Mouse (Mus musculus) bone marrow, adult 2 months (tissue): ENCODE measurements at regions not wholly inside any gene's neighbourhood (a gene's known extent, or its start where the extent isn't known, plus 50 kb on each side); places are given as distances from the start of the nearest gene placed in this dataset.

ENCODE experiments used
- CTCF ChIP-seq: fragments of 200-500 bp; IDR thresholded peaks from 2 replicates; pipeline ENCODE4 v1.5.1; 2011; ENCODE audit warnings: low read length, control low read depth; ENCODE audit not compliant: control insufficient read depth, insufficient read depth
- POLR2A ChIP-seq: fragments of 200-500 bp; IDR thresholded peaks from 2 replicates; pipeline ENCODE4 v1.6.1; 2011; ENCODE audit warnings: low read depth, mild to moderate bottlenecking, control low read depth, low read length, borderline replicate concordance; ENCODE audit not compliant: control insufficient read depth

DNA sequence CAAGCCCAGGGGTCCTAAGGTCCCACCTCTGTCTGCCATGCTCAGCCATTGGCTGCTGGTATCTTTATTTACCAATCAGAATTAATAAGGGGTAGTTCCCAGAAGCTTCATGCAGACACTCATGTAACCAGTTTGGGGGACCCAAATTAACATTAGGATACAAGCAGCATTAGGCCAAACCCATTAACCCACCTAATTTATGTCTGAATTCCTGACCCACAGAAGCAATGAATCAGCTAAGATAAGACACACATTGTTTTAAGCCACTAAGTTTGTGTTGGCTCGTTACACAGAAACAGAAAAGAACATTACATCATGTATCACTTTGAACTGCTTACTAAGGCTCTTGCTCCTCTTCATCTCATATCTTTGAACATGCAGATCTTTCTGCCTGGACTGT, 461.0 kb downstream of the Lmo7 start:
- TF ChIP-seq CTCF (no peak), POLR2A (no peak)
